Mouse (Mus musculus) adrenal gland, postnatal 36 days (tissue): ENCODE measurements around the gene Pcgf2. TPM values are rescaled to one million over a fixed set of nuclear protein-coding genes. Genes with fewer than 3 reads are reported as not detected.
"Not testable (repeated sequence)": the region's sequence is repeated elsewhere in the genome, so short reads cannot be mapped to it uniquely, and the experiment has no call there.

Experiments used
- DNase-seq, 2 experiments: peaks; one replicate each; pipeline ENCODE4 v3.0.0; 2021; ENCODE audit warnings: mixed read lengths in 1 of 2
- total RNA-seq, 2 experiments: library from RNA; stranded (reverse); gene quantifications; 2 replicates each; pipeline ENCODE4 v1.2.3; 2021

Gene Pcgf2
- total RNA-seq, 2 experiments from 2014 or later, result 25.7 to 28.5 TPM

DNA sequence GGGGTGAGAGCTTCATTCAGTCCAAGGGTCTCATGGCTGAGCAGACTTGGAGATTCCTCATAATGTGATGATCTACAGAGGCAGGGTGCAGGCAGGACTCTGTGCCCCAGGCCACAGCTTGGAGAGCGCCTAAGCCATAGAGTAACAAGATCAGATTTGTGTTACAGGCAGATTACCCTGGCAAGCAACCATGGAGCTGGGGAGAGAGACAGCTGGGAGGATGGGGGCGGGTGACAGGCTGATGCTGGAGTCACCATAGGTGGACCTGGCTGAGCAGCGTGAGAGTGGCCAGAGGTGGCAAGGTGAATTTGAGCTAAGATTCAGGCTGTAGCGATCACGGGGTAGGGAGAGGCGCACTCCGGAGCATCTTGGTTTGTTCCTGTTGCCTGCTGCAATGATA lies 32.1 kb downstream of the Pcgf2 start:
- no peak for DNase-seq

DNA sequence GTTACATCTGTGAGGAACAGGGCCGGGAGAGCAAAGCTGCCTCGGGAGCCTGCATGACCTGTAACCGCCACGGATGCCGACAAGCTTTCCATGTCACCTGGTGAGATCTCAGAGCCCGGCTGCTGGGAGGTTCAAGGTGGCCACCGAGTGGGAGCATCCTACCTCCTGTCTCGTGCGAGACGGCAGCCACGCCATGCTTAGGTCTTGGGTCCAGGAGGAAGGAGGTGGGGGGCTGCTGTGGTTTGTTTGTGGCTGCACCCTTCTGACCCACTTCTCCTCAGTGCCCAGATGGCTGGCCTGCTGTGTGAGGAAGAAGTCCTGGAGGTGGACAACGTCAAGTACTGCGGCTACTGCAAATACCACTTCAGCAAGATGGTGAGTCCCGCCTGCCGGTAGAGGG lies 33.5 kb downstream of the Pcgf2 start:
- DNase-seq, result no peak

DNA sequence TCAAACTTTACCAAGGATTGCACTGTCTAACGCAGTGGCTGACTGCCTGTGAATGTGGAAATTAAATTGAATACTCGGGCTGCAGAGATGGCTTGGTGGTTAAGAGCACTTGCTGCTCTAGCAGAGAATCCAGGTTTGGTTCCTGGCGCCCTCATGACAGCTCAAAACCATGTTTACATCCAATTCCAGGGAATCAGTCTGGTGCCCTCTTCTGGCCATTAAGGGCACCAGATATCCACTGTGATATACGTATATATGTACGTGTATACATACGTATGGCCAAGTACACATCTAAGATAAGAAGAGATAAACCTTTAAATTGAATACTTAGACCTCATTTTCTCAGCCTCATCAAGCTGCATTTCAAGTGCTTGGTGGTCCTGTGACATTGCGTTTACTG lies 34.1 kb downstream of the Pcgf2 start:
- no peak for DNase-seq

DNA sequence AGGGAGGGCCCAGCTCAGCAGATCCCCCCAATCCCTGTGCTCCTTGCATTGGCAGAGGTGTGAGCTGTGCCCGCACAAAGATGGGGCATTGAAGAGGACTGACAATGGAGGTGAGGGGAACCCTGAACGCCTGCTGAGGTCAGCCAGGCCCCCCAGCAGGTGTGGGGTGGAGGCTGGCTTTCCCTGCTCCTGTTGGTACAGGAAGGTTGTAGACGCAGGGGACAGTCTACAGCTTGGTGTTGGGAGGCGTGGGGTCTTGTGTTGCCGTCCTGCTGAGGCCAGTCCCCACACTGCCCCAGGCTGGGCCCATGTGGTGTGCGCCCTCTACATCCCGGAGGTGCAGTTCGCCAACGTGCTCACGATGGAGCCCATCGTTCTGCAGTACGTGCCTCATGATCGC lies 34.9 kb downstream of the Pcgf2 start:
- DNase-seq, result no peak

DNA sequence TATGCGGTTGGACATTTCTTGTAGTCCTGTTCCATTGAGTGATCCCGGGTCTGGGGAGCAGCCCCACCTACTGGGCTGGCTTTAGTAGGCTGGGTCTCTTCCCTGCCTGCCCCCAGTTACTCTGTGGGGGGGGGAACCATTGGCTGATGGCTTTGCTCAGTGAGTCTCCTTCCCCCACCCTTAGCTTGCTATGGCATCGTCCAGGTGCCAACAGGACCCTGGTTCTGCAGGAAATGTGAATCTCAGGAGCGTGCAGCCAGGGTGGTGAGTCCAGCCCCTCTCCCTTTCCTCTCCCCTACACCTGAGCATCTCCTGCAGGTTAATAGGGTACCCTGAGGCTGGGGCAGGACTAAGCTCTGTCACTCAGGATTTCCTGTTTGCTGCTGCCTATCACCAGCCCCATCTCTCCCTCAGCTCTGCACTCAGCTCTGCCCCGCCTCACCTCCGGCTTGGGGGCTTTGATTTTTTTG lies 35.5 kb downstream of the Pcgf2 start:
- peak in 1 of 2 experiments; percentile 51 for DNase-seq

DNA sequence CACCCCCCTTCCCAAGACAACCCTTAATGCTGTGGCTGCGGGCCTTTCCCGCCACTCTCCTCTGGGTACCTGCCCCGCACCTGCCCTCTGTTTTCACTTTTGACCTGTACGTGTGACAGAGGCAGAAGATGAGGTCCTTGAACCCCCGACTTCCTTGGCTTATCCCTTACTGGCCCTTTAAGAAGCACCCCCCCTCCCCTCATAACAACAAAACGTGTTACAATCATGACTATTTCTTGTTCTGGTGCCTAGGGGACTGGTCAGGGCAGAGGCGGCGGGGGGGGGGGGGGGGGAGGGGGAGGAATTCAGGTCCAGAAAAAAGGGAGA lies 36.0 kb downstream of the Pcgf2 start:
- DNase-seq, result no peak

DNA sequence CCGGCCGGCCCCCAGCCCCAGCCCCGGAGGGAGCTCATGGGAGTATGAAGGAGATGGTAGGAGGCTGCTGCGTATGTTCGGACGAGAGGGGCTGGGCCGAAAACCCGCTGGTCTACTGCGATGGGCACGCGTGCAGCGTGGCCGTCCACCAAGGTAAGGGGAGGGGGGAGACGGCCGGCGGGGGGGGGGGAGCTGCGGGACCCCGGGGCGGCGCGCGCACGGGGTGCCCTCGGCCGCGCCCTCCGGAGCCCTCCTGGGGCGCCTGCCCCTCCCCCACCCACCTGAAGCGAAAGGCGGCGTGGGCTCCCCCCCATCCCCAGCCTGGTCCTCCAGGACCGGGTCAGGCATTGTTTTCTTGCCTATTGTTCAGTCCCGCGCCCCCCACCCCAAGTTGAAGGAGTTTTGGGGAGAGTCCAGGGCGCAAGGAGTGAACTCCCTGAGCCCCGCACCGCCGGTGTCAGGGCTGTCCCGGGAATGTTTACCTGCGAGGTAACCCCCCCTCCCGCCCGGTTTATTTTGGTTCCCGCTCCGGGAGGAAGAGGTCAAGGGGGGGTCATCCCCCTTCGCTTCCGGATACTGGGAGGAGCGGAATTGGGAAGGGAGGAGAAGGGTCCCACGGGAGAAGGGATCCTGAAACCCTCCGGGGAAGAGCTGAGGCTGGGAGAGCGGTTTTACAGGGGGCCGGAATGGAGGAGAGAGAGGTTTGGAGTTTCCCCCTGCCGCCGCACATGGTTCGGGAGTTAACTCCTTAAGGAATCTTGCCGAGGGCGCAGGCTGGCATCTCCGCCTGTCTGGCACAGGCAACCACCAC lies 36.6 kb downstream of the Pcgf2 start:
- DNase-seq, result peak; percentile 54 to 73

DNA sequence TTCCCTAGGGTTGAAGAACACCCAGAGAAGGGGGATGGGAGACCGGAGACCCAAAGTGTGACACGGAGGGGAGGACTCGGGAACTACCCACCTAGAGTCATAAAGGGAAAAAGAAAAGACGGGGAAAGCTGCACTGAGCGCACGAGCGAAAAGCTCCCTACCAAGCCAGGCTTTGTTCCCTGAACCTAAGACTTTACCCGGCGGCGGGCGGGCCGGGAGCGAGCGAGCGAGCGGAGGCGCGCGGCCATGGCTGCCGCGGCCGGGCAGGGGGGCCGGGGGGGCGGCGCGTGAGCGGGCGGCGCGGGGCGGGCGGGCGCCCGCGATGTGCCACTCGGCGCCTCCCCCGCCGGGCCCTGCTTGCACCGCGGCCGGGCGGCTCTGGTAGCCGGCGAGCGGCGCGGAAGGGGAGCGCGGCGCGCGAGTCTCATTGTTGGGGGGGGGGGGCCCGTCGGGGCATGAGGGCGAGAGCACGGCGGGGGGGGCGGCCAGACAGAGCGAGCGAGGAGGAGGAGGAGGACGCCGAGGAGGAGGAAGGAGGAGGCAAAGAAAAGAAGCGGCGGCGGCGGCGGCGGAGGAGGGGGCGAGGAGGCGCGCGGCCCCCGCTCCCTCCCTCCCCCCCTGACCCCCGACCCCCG lies 37.3 kb downstream of the Pcgf2 start, which contains the start of gene Mllt6:
Mllt6 (plus strand) TSS at position 522 of the 635 bp plus-strand sequence.
- DNase-seq, result peak; percentile 85 to 90

DNA sequence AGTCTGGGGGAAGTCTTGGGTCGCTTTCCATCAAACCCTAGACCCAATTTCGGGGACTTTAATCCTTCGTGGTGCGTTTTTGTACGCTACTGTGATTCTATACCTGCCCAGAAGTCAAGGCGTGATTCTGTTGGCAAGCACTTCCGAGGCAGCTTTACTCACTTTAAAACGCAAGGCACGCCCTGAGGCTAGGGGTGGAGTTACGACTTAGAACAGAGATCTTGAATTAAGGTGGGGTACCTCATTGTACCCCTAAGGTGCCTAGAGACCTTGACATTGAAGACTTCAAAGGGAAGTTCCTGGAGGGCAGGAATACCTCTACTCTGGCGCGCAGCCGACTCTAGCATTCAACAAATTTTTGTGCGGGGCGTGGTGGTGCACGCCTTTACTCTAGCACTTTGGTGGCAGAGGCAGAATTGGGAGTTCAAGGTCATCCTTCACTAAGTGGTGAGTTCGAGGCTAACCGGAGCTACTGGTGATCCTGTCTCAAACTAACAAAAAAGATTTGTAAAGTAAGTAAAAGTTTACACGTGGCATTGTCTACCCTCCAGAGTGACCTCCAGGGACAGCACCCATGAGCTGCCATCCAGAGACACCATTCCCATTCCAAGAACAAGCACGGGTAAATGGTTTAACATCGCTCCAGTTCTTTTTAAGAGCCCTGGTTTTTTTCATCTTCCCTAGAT lies 37.9 kb downstream of the Pcgf2 start:
- DNase-seq, result peak; percentile 59 to 62

DNA sequence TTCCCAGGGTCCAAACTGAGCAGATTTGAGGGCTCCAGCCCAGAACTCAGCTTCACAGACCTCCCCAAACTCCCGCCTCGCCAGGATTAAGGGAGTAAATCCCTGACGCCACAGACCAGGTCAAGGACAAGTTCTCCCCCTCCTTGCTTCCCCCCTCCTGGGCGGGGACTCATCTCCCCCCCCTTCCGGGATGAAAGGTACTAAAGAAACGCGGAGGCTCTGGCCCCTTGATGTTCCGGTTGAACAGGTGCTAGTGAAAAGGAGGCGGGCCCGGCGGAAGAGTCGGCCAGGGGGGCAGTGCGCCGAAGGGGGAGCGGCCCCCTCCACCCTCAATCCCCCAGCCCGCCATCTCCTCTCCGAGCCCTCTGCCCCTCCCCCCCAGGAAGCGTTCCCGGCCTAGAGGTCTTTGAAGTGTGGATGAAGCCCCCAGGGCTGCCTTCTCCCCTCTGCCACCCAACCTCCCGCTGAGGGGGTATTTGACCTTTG lies 38.6 kb downstream of the Pcgf2 start:
- peak; percentile 81 to 84 for DNase-seq

DNA sequence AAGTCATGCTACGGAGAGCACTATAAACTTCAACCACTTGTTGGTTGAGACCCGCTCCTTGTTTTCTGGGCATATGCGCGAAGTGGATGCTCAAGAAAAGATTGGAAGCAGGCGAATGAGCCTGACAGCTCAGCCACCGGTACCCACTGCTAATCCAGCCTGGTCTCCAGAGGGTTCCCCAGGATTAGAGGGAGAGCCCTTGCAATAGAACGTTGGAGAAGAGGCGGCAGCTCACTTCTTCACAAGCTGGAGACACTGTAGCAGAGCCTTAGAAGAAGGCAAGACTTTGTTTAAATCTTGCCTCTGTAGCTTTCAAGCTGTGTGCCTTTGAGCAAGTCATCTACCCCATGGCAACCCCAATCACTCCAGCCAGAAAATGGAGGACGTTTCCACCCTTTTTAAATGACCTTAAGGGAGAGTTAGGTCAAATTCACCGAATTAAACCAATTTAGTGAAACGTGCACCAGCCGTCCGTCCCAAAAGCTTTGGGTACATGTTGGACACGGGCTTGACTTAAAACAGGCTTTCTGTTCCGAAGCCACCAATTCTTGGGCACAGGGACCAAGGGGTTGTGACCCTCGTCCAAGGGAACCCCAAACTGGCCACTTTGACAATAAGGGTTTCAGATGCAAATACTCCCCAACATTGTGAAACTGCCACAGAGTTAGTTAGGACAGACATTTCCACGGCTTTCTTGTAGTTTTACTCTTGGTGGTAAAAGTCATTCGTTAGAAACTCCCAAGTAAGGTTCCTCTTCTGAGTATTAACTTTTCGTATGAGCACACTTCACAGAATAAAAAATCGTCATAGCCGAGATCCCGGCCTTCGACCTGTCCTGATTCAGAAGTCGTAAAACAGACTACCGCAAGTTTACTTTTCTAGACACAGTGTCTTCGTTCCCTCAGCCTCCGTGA lies 39.3 kb downstream of the Pcgf2 start:
- no peak for DNase-seq

DNA sequence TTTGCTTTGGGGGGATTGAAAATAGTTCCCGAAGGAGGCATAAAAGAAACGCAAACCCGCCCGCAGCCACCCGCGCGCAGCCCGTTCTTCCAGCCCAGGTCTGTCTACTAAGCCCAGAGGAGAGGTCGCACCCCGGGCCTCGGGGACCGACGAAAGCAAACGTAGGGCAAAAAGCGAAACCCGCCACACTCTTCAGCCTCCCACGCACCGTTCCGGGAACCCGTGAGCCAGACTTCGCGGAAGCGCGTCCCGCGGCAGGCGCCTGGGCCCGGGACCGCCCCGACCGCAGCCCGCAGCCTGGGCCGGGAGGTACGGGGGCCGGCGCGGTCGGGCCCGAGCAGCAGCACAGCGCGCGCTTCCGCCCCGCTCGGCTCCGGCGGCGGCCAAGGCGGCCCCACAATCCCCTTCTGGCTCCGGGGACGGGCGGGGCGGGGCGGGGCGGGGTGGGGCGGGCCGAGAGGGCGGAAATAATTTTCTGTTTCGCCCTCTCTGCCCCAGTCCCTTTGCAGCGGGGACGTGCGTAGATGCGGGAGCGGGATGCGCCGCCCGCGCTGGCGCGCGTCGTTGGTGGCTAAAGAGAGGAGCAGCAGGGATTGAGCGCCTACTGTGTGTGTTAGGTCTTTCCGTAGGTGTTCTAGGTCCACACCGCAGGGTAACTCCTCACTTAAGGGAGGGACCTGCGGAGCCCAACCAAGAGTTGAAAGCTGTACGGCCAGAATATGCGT lies 40.1 kb downstream of the Pcgf2 start:
- peak; percentile 84 to 90 for DNase-seq

DNA sequence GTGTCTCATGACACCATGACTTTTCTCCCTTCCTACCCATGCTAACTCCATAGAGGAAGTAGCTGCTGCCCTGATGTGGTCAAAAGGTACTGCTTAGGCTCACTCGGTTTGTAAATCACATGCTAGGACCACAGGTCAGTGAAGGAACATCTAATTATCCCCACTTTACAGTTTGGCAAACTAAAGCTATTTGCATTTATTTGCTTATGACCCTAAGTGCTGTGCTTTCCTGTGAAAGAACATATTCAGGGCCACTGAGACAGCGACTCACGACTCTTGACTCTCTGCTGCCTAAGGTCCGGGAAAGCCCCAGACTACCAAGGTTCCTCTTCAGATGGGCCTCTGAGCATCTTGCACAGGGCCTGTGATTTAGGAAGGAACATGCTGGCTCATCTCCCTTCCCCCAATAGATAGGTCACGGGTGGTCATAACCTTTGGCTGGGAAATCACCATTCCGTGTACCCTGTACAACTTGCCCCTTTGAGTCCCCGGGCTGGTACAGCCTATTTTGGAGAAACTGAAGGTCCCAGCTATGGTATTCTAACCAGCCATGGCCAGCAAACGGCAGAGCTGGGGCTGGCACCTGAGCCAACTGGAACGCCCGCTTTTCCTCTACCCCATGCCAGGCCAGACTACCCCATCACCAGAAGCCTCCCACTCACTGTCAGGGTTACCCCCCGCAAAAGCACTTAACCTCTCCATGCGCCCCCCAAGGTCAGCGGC lies 40.9 kb downstream of the Pcgf2 start:
- peak; percentile 32 to 55 for DNase-seq

DNA sequence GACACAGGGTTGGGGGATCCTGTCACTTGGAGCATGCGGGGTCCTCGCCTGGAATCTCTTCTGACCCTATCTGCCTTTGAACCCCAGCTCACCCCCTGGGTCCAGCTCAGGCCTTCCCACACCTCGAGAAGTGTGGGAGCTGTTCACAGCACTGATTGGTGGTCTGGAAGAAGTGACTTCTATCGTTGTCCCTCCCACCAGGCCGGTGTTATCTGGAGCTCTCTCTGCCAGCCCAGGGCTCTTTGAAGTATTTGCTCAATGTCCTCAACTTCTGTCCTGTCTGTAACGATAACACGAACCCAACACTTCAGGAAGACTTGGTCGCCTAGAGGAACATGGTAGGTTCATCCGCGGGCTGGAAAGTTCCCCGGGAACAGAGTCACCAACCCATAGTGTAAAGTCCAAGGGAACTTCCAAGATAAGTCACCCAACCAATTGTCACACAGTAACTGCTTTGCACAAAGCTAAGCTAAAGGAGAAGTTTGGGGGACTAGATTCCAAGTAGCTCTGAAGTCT lies 41.5 kb downstream of the Pcgf2 start:
- DNase-seq, result peak in 1 of 2 experiments; percentile 32

DNA sequence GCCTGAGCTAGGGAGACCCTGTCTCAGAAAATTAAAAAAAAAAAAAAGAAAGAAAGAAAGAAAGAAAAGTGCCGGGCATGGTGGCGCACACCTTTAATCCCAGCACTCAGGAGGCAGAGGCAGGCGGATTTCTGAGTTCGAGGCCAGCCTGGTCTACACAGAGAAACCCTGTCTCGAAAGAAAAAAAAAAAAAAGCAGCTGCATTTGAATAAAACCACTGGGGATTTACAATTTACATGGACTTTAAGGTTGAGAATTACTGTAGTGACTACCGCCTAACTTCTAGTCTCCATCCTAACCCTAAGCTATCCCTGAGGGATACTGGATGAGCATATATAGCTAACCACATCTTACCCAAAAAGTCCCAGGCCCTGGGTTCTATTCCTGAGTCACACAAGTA lies 42.3 kb downstream of the Pcgf2 start:
- not testable (repeated sequence) for DNase-seq

DNA sequence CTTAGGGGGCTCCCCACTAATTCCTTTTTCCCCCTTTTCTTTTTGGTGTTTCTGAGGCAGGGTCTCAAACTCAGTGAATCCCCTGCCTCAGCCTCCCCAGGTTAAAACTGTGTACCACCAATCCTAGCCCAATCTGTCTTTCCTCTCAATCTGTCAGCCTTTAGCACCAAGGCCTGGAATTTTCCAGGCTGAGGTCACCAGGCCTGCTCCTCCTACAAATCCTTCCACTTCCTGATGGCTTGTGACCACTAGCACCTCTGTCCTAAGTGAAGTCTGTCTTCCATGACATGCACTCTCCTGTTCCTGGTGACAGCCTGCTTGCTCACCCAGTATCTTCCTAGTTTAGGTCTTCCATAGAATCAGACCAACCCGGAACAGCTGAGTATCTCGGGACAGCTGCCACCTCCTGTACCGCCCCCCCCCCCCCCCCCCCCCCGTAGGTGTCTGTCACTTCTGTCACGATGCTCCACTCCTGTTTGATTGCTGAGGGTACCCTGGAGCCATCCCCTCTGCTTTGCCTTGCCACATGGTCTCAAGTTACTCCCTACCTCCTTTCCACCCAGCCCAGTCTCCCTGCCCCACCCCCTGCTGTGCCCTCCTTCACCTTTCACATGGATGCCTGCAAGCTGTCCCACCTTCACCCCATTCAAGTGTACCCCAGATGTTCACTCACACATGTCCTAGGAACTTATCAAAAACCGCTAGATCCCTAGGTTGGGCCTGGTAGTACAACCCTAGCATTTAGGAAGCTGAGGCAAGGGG lies 42.9 kb downstream of the Pcgf2 start:
- DNase-seq, result peak; percentile 71 to 77

DNA sequence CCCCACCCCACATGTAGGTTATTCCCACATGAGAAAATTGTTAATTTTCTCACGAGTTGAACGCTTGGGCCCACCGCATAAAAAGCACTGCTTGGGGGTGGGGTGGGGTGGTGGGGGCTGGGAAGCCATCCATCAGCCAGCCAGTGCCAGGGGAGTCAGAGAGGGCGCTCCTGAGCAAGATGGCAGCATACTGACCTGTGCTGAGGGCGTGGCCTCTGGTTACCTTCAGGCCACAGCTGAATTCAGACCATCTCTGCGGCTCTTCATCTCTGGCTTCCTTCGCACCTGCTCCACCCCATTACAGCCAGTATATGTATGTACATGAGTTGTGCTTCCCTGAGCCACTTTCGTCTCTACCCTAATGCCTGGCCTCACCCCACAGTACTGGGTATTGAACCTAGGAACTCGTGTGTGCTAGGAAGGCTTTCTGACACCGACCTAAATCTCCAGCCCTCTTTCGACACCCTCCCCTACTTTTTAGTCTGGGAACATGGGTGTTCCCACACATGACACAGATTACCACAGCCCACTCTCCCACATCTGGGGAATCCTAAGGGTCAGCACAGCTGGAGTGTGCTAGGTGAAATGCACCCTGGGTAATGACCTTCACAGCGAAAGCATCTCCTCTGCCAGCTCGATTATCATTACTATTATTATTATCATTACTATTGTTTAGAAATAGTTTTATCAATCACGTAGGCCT lies 43.9 kb downstream of the Pcgf2 start:
- DNase-seq, result no peak

DNA sequence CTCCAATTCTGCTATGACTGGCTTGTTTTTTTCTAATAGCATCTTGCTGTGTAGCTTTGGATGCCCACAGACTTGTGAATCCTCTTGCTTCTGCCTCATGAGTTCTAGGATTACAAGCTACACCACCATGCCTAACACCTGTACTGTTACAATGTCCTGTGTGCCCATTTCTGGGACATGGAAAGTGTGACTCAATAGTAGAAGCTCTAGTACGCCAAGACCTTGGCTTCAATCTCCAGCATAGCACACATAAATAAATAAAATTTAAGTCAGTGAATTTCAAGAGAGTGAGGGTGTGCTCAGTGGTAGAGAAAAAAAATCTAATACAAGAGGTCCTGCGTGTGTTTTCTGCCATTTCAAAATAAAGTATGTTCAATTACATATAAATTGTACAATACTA lies 46.1 kb downstream of the Pcgf2 start:
- DNase-seq, result no peak

DNA sequence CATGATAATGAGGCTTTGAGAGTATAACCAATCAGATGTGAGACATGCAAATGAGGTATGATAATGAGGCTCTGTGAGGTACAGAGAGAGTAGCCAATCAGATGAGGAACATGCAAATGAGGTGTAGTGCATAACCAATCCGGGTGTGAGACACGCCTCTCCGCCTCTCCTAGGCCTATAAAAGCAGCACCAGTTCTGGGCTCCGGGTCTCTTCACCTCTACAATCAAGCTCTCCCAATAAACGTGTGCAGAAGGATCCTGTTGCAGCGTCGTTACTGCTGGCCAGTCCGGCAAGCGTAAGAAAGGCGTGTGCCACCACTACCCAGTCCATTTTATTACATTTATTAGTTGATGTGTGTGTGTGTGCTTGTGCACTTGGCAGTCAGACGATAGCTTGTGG lies 46.9 kb downstream of the Pcgf2 start:
- not testable (repeated sequence) for DNase-seq
